ENCODE assay signal across 11 mouse cellular contexts in the genomic region with DNA sequence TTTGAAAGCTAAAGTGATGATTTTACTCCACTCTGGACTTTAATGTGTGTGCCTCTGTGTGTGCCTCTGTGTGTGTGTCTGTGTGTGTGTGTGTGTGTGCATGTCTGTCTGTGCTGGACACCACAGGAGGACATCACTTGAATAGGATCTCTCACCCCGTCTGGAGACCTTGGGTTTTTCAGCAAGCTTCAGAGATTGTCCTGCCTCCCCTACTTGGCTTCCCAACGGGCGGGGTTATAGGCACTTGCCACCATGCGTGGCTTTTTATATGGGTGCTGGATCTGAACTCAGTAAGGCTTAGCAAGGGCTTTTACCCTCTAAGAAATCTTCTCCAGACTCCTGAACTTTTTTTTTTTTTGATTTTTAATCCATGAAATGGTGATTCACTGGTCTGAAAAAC. TPM values are rescaled to one million over a fixed set of nuclear protein-coding genes. Genes with fewer than 3 reads are reported as not detected.
A peak's percentile ranks its signal among the peaks of the same experiment; 100 is the strongest.
DNase-seq lines count a peak whose midpoint lies in the region; ATAC-seq and TF ChIP-seq lines count a peak whose summit lies in the region.
"Had no signal": no experiment of that assay in that cellular context is flagged by ENCODE, and none has a peak within 500 bp of the region (broad histone marks: within the 10 kb centered on the region; RNA-seq: fewer than 3 reads in every experiment).

No protein-coding gene starts in this region.

- 22% methylated on average over 4 of the region's 4 CpGs for WGBS in heart, embryonic 12.5 days
- WGBS in lung, postnatal 0 days: 48% methylated on average over 4 of the region's 4 CpGs
- WGBS in embryonic facial prominence, embryonic 13.5 days: 52% methylated on average over 4 of the region's 4 CpGs

- peaks cover 14% of the 10 kb centered on the region for H3K4me1 ChIP-seq in heart, embryonic 12.5 days (replicated peaks)
- no peaks in the 10 kb centered on the region for H3K4me1 ChIP-seq in lung, postnatal 0 days (ENCODE audit: insufficient read depth, low read depth, low read length)
- H3K4me1 ChIP-seq in embryonic facial prominence, embryonic 13.5 days: peaks cover 8% of the 10 kb centered on the region

- H3K27me3 ChIP-seq in heart, embryonic 12.5 days (replicated peaks): no peaks in the 10 kb centered on the region
- H3K27me3 ChIP-seq in lung, postnatal 0 days (replicated peaks; ENCODE audit: insufficient read depth, low read length): no peaks in the 10 kb centered on the region
- peaks cover 13% of the 10 kb centered on the region; the same call in 1 of the 2 replicates for H3K27me3 ChIP-seq in embryonic facial prominence, embryonic 13.5 days
- H3K27me3 ChIP-seq in myocyte (ENCODE audit: control insufficient read depth, insufficient read depth, insufficient read length): no peaks in the 10 kb centered on the region

- TF ChIP-seq CTCF in lung, postnatal 0 days (IDR thresholded peaks at IDR 0.05): no peak

- no peak overlapping the region for H3ac ChIP-seq in myocyte (ENCODE audit: control insufficient read depth, insufficient read length)

- no peak for ATAC-seq in heart, embryonic 12.5 days (ENCODE audit: insufficient number of reproducible peaks, low FRiP score)
- ATAC-seq in lung, postnatal 0 days: no peak
- no peak for ATAC-seq in embryonic facial prominence, embryonic 13.5 days (ENCODE audit: insufficient number of reproducible peaks, insufficient read depth, low FRiP score, low TSS enrichment, low read depth)
- ATAC-seq in granulocyte monocyte progenitor cell, adult 5-6 weeks (replicated peaks; ENCODE audit: poor library complexity, severe bottlenecking): no peak

- H3K4me2 ChIP-seq in heart, embryonic 12.5 days: peak overlapping the region; percentile 70
- H3K4me2 ChIP-seq in lung, postnatal 0 days (replicated peaks; ENCODE audit: low read depth, low read length): peak overlapping the region; percentile 39; the same call in 1 of the 2 replicates
- H3K4me2 ChIP-seq in embryonic facial prominence, embryonic 13.5 days: peak overlapping the region; percentile 45
- H3K4me2 ChIP-seq in myocyte (ENCODE audit: low read depth): peak overlapping the region; percentile 30

- peak overlapping the region; percentile 34; the same call in 1 of the 2 replicates for H3K9ac ChIP-seq in heart, embryonic 12.5 days
- no peak overlapping the region for H3K9ac ChIP-seq in lung, postnatal 0 days (replicated peaks; ENCODE audit: low read depth)
- no peak overlapping the region for H3K9ac ChIP-seq in embryonic facial prominence, embryonic 13.5 days

- TF ChIP-seq EP300 in lung, postnatal 0 days (IDR thresholded peaks at IDR 0.05): no peak

- no peaks in the 10 kb centered on the region for H3K9me3 ChIP-seq in heart, embryonic 12.5 days (replicated peaks)
- H3K9me3 ChIP-seq in lung, postnatal 0 days (ENCODE audit: low read length): no peaks in the 10 kb centered on the region
- no peaks in the 10 kb centered on the region for H3K9me3 ChIP-seq in embryonic facial prominence, embryonic 13.5 days

- no peak for TF ChIP-seq POLR2A in myocyte (IDR thresholded peaks at IDR 0.05; ENCODE audit: insufficient read length, low read depth)

- intact Hi-C loops in heart, postnatal 10 days (cut with DNase I): loop anchor here (5.0 kb wide), 1 partner anchor 70 kb away; no protein-coding TSS in a partner anchor

- no peak for DNase-seq in heart, postnatal 10 days
- no peak for DNase-seq in lung, postnatal 0 days (ENCODE audit: low spot score)
- DNase-seq in lung, postnatal 10 days: no peak
- DNase-seq in cerebellum, postnatal 14 days: no peak
- DNase-seq: cerebellum, adult 11-12 months; gastrocnemius, postnatal 36 days had no signal

- peak overlapping the region; percentile 22 for H3K4me3 ChIP-seq in heart, embryonic 12.5 days
- H3K4me3 ChIP-seq in lung, postnatal 0 days (ENCODE audit: low read depth, low read length): no peak overlapping the region
- no peak overlapping the region for H3K4me3 ChIP-seq in embryonic facial prominence, embryonic 13.5 days
- no peak overlapping the region for H3K4me3 ChIP-seq in myocyte
- H3K4me3 ChIP-seq: erythroblast, embryonic 14.5 days had no signal

- H3K27ac ChIP-seq in heart, embryonic 12.5 days (ENCODE audit: poor library complexity, severe bottlenecking): no peak overlapping the region
- H3K27ac ChIP-seq in lung, postnatal 0 days (ENCODE audit: low read length): no peak overlapping the region
- H3K27ac ChIP-seq in embryonic facial prominence, embryonic 13.5 days: no peak overlapping the region

- H3K79me2 ChIP-seq in myocyte (ENCODE audit: control insufficient read depth, insufficient read depth): no peaks in the 10 kb centered on the region

- H3K36me3 ChIP-seq in heart, embryonic 12.5 days: no peaks in the 10 kb centered on the region
- no peaks in the 10 kb centered on the region for H3K36me3 ChIP-seq in lung, postnatal 0 days (ENCODE audit: insufficient read depth, low read length)
- no peaks in the 10 kb centered on the region for H3K36me3 ChIP-seq in embryonic facial prominence, embryonic 13.5 days
- H3K36me3 ChIP-seq in myocyte (ENCODE audit: control insufficient read depth, insufficient read depth): no peaks in the 10 kb centered on the region

TF ChIP-seq in myocyte, 11 proteins besides CTCF, POLR2A, EP300 and RAD21:
- TF ChIP-seq TCF3 (IDR thresholded peaks at IDR 0.05; ENCODE audit: insufficient read length, low read depth): no peak
- no peak for TF ChIP-seq REST (IDR thresholded peaks at IDR 0.05; ENCODE audit: insufficient read depth, insufficient read length)
- no peak for TF ChIP-seq USF1 (IDR thresholded peaks at IDR 0.05; ENCODE audit: low read depth)
- no peak for TF ChIP-seq POLR2AphosphoS2 (IDR thresholded peaks at IDR 0.05; ENCODE audit: insufficient read length, low read depth)
- no peak for TF ChIP-seq MYOG (IDR thresholded peaks at IDR 0.05; ENCODE audit: control insufficient read depth in 1 of 3, insufficient read depth in 1 of 3, insufficient read length in 2 of 3, low read depth in 2 of 3)
- TF ChIP-seq MYOD1 (IDR thresholded peaks at IDR 0.05; ENCODE audit: control insufficient read depth in 1 of 3, insufficient read length in 2 of 3, low read depth in 2 of 3): no peak
- TF ChIP-seq E2F4 (IDR thresholded peaks at IDR 0.05; ENCODE audit: insufficient read depth): no peak
- no peak for TF ChIP-seq TCF12 (IDR thresholded peaks at IDR 0.05; ENCODE audit: insufficient read depth, poor library complexity, severe bottlenecking)
- no peak for TF ChIP-seq SRF (IDR thresholded peaks at IDR 0.05; ENCODE audit: control insufficient read depth, insufficient read length, low read depth)

RNA-seq across cellular contexts. Expression of a gene that starts 23.5 kb away (rescaled TPM):
- polyA plus RNA-seq in heart, embryonic 12.5 days (2016; fragmentation: Nextera tagmentation; extraction: Ambion mirVana): 17.2 and 18.2 TPM in 2 replicates
- total RNA-seq in heart, postnatal 10 days (2021): 10 to 100 TPM; 11.3 to 11.9 TPM
- 10.0 and 13.9 TPM in 2 replicates for polyA plus RNA-seq in lung, postnatal 0 days (2015; fragmentation: Nextera tagmentation; extraction: Ambion mirVana)
- polyA plus RNA-seq in embryonic facial prominence, embryonic 13.5 days (2015; fragmentation: Nextera tagmentation; extraction: Ambion mirVana): 24.1 and 28.0 TPM in 2 replicates
- polyA plus RNA-seq in myocyte (2012; fragmentation: generic; extraction: Trizol): 5.2 TPM
- total RNA-seq in granulocyte monocyte progenitor cell, adult 5-6 weeks (2014; fragmentation: Nextera tagmentation): 21.3 and 22.0 TPM in 2 replicates
- total RNA-seq in granulocyte monocyte progenitor cell, adult 5-6 weeks (2017): 20.2 and 22.2 TPM in 2 replicates
